Mouse (Mus musculus) lung, embryonic 16.5 days (tissue): ENCODE measurements around the gene Zfp619. TPM values are rescaled to one million over a fixed set of nuclear protein-coding genes. Genes with fewer than 3 reads are reported as not detected.
"Not testable (repeated sequence)": the region's sequence is repeated elsewhere in the genome, so short reads cannot be mapped to it uniquely, and the experiment has no call there.

Experiments
- ATAC-seq: fragments of 200-750 bp; cut with Nextera tagmentation; 2 replicates; pipeline ENCODE4 v1.8.0; 2017; ENCODE audit warnings: low read depth, mild to moderate bottlenecking, moderate library complexity
- H3K27ac ChIP-seq: fragments of 300-500 bp; sonication (generic); 2 replicates; pipeline ENCODE4 v1.5.1; 2014; ENCODE audit warnings: mild to moderate bottlenecking, control low read depth, low read length
- H3K27me3 ChIP-seq: fragments of 300-500 bp; sonication (generic); 2 replicates; pipeline ENCODE4 v1.6.1; 2014; ENCODE audit warnings: low read depth, low read length, mixed read lengths; ENCODE audit not compliant: control insufficient read depth, insufficient read depth
- H3K36me3 ChIP-seq: fragments of 300-500 bp; sonication (generic); 2 replicates; pipeline ENCODE4 v1.6.1; 2014; ENCODE audit warnings: low read length; ENCODE audit not compliant: control insufficient read depth, insufficient read depth
- H3K4me1 ChIP-seq: fragments of 300-500 bp; sonication (generic); replicated peaks from 2 replicates; pipeline ENCODE4 v1.6.1; 2014; ENCODE audit warnings: low read length, mixed read lengths; ENCODE audit not compliant: control insufficient read depth, insufficient read depth
- H3K4me2 ChIP-seq: fragments of 300-500 bp; sonication (generic); 2 replicates; pipeline ENCODE4 v1.6.1; 2014; ENCODE audit warnings: low read depth, low read length, control low read depth
- H3K4me3 ChIP-seq: fragments of 300-500 bp; sonication (generic); 2 replicates; pipeline ENCODE4 v1.5.1; 2014; ENCODE audit warnings: mild to moderate bottlenecking, low read length, control low read depth
- H3K9ac ChIP-seq: fragments of 300-500 bp; sonication (generic); 2 replicates; pipeline ENCODE4 v1.6.1; 2014; ENCODE audit warnings: low read length, control low read depth
- H3K9me3 ChIP-seq: fragments of 300-500 bp; sonication (generic); 2 replicates; pipeline ENCODE4 v1.6.1; 2016; ENCODE audit warnings: low read length; ENCODE audit not compliant: control insufficient read depth
- WGBS: fragments of 180-500 bp; shearing (Covaris S2); extraction: QIAGEN DNeasy Blood & Tissue Kit; methylation state at CpG from one replicate; pipeline ENCODE4 v1.1.7; 2014; 5-methylcytosine and 5-hydroxymethylcytosine counted together
- polyA plus RNA-seq: library from polyadenylated mRNA; unstranded; fragments of >200 nt; fragmentation: Nextera tagmentation; extraction: Ambion mirVana; gene quantifications from 2 replicates; pipeline ENCODE4 v1.2.1, GENCODE M21; 2015

Gene Zfp619
- polyA plus RNA-seq, 1 experiment from 2014 or later = 2.0 TPM

GRCm38 (mm10) chr7:39586834-39587233 is 69.3 kb downstream of the Zfp619 start:
- not testable (repeated sequence) for ATAC-seq, H3K27ac ChIP-seq, H3K4me3 ChIP-seq, H3K36me3 ChIP-seq, H3K4me2 ChIP-seq, H3K9me3 ChIP-seq, H3K9ac ChIP-seq, H3K4me1 ChIP-seq, H3K27me3 ChIP-seq
- 77% methylated on average over 6 of the region's 6 CpGs for WGBS

- ATAC-seq = no peak
- H3K9me3 ChIP-seq = no peaks in the 10 kb centered on the region
- peak overlapping the region; percentile 48 for H3K4me3 ChIP-seq
- H3K27me3 ChIP-seq = no peaks in the 10 kb centered on the region
- H3K4me2 ChIP-seq = peak overlapping the region; percentile 60
- no peaks in the 10 kb centered on the region for H3K36me3 ChIP-seq
- WGBS = 97% methylated on average over 1 of the region's 1 CpGs
- H3K4me1 ChIP-seq = no peaks in the 10 kb centered on the region
- H3K9ac ChIP-seq = no peak overlapping the region
- H3K27ac ChIP-seq = no peak overlapping the region
Observed at GRCm38 (mm10) chr7:39588037-39588436, 70.5 kb downstream of the Zfp619 start.

- not testable (repeated sequence) for H3K9me3 ChIP-seq, H3K36me3 ChIP-seq, H3K27me3 ChIP-seq, H3K4me1 ChIP-seq, H3K27ac ChIP-seq
- Histone ChIP-seq H3K4me2 (peak overlapping the region; percentile 60), H3K9ac (peak overlapping the region; percentile 69), H3K4me3 (peak overlapping the region; percentile 48)
- peak; percentile 96 for ATAC-seq
- under 1% methylated on average over 39 of the region's 62 CpGs for WGBS
Observed at GRCm38 (mm10) chr7:39588471-39589041, 71.0 kb downstream of the Zfp619 start.

- Histone ChIP-seq H3K4me2 (peak overlapping the region; percentile 60), H3K4me3 (peak overlapping the region; percentile 48)
- not testable (repeated sequence) for ATAC-seq, H3K27ac ChIP-seq, H3K9me3 ChIP-seq, H3K36me3 ChIP-seq, H3K4me1 ChIP-seq, H3K27me3 ChIP-seq, H3K9ac ChIP-seq
- 45% methylated on average over 7 of the region's 7 CpGs for WGBS
Observed at GRCm38 (mm10) chr7:39589044-39589443, 71.5 kb downstream of the Zfp619 start.

Other genes with a start within 250 kb of the Zfp619 start
- not detected in 2 replicates for gene Gm5114, start 104.6 kb upstream of the Zfp619 start, polyA plus RNA-seq